Mouse (Mus musculus) heart, embryonic 11.5 days (tissue): ENCODE data around the gene Spryd7. TPM values are rescaled to one million over a fixed set of nuclear protein-coding genes. Genes with fewer than 3 reads are reported as not detected.

ENCODE experiments used
- polyA plus RNA-seq: library from polyadenylated mRNA; unstranded; fragments of >200 nt; fragmentation: Nextera tagmentation; extraction: Ambion mirVana; gene quantifications from 2 replicates; pipeline ENCODE4 v1.2.1, GENCODE M21; 2014

Spryd7 gene
- polyA plus RNA-seq, 1 experiment from 2014 or later = 24.9 TPM

Other genes starting within 250 kb of the Spryd7 start
- gene Arl11, start 247.1 kb downstream of the Spryd7 start, polyA plus RNA-seq = 0.14 and 0.73 TPM in 2 replicates
- 6.4 and 7.5 TPM in 2 replicates for gene Ebpl, start 196.4 kb downstream of the Spryd7 start, polyA plus RNA-seq
- 43.7 and 48.9 TPM in 2 replicates for gene Kpna3, start 117.0 kb downstream of the Spryd7 start, polyA plus RNA-seq
- 14.3 and 16.1 TPM in 2 replicates for gene Trim13, start 41.4 kb upstream of the Spryd7 start, polyA plus RNA-seq
- gene Kcnrg, start 50.6 kb upstream of the Spryd7 start, polyA plus RNA-seq = 0.44 and 0.64 TPM in 2 replicates